Mouse (Mus musculus) cerebellum, adult 2 months (tissue): ENCODE data around the gene Eif3l. TPM values are rescaled to one million over a fixed set of nuclear protein-coding genes. Genes with fewer than 3 reads are reported as not detected.

Source experiments
- DNase-seq, 2 experiments: peaks; one replicate each; pipeline ENCODE4 v3.0.0; 2021
- H3K27ac ChIP-seq: fragments of 200-500 bp; 2 replicates; pipeline ENCODE4 v1.5.1; 2012; ENCODE audit warnings: low read length, control low read depth, inconsistent platforms; ENCODE audit not compliant: insufficient read depth
- H3K27me3 ChIP-seq: fragments of 200-500 bp; 2 replicates; pipeline ENCODE4 v1.6.1; 2012; ENCODE audit warnings: inconsistent platforms, mild to moderate bottlenecking, low read length, moderate library complexity; ENCODE audit not compliant: control insufficient read depth, insufficient read depth
- H3K4me1 ChIP-seq: fragments of 200-500 bp; 2 replicates; pipeline ENCODE4 v1.6.1; 2011; ENCODE audit warnings: low read length; ENCODE audit not compliant: control insufficient read depth, insufficient read depth
- H3K4me3 ChIP-seq: fragments of 200-500 bp; replicated peaks from 2 replicates; pipeline ENCODE3; 2011; ENCODE audit warnings: mild to moderate bottlenecking, low read depth, low read length, control low read depth; ENCODE audit not compliant: insufficient read depth
- CTCF ChIP-seq: fragments of 200-500 bp; IDR thresholded peaks from 2 replicates; pipeline ENCODE4 v1.5.1; 2011; ENCODE audit warnings: low read depth, mild to moderate bottlenecking, control low read depth, low read length, moderate library complexity, borderline replicate concordance; ENCODE audit not compliant: insufficient read depth
- POLR2A ChIP-seq: fragments of 200-500 bp; IDR thresholded peaks from 2 replicates; pipeline ENCODE4 v1.6.1; 2011; ENCODE audit warnings: low read length, control low read depth, borderline replicate concordance; ENCODE audit not compliant: insufficient read depth
- WGBS: fragments of 180-500 bp; shearing (Covaris S2); methylation state at CpG from one replicate; pipeline ENCODE4 v1.1.7; 2018; 5-methylcytosine and 5-hydroxymethylcytosine counted together
- polyA plus RNA-seq: library from polyadenylated mRNA; depleted of rRNA; stranded (reverse); fragments of >200 nt; gene quantifications from 2 replicates; pipeline ENCODE4 v1.2.3, GENCODE M21; 2012

Eif3l gene
- polyA plus RNA-seq, 1 experiment, result 88.1 TPM

DNA sequence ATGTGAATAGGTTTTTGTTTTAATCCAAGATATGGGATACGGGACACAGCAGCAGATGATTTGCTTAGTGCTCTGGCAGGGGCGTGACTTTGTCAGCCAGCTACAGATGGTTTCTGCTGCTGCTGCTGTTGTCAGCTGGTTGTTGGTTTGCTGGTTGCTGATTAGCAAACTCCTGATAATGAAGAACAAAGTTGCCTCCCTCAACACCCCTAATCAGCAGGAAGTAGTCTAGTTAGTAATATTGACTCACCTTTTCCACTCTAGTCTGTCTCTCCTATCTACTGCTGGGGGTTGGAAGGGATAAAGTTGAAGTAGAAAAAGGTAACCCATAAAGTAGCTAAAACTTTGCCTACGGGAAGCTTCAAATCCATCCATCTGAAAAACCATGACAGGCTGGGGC lies 7.3 kb upstream of the Eif3l start:
- H3K27me3 ChIP-seq, result no peaks in the 10 kb centered on the region
- no peak overlapping the region for H3K27ac ChIP-seq
- H3K4me3 ChIP-seq, result no peak overlapping the region
- WGBS, result 84% methylated on average over 3 of the region's 3 CpGs
- H3K4me1 ChIP-seq, result no peaks in the 10 kb centered on the region
- DNase-seq, result no peak
- TF ChIP-seq CTCF (no peak), POLR2A (no peak)

DNA sequence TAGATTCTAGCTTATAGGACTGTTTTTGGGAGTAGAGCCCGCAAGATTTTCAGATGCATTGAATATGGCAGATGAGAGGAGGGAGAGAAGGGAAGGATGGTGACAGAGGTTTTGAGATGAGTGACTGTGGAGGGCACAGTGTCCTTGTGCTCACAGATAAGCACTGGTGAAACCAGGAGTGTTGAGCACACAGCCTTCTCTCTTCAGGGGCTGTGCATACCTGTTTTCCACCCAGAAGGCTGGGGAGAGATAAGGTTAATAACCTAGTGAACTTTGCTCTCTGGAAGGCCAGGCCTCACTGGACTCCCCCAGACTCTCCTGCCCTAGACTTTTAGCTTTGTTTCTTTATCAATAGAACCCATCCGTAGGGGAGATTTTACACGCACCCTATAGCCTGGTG lies 6.6 kb upstream of the Eif3l start:
- DNase-seq, result no peak
- WGBS, result 77% methylated on average over 3 of the region's 3 CpGs
- H3K4me3 ChIP-seq, result no peak overlapping the region
- TF ChIP-seq POLR2A (no peak), CTCF (no peak)
- H3K27ac ChIP-seq, result no peak overlapping the region
- no peaks in the 10 kb centered on the region for H3K4me1 ChIP-seq
- H3K27me3 ChIP-seq, result no peaks in the 10 kb centered on the region

DNA sequence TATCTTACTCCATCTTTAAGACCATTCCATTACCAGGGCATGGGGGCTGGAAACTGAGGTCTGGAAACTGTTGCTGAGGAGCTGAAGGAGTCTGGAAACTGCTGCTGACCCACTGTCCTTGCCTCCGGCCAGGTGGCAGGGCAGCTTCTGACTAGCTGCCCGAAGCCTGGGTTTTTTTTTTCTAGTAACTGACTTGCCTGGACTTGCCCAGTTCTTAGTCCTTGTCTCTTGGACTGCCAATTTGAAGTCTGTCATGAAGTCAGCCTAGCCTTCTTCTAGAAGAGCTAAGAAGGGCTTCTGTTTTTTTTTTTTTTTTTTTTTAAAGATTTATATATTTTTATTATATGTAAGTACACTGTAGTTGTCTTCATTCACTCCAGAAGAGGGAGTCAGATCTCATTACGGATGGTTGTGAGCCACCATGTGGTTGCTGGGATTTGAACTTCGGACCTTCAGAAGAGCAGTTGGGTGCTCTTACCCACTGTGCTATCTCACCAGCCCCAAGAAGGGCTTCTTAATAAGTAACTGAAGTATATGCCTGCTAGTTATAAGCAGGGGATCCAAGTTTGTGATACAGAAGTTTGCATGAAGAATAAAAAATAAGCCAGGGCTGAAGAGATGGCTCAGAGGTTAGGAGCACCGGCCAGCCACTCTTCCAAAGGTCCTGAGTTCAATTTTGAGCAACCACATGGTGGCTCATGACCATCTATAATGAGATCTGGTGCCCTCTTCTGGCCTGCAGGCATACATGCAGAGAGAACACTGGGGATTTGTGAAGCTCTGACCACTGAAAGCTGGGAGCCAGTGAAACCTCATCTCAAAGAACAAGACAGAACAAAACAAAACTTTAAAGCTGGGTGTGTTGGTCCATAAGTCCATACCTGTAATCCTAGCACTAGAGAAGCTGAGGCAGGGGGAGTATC lies 3.6 kb upstream of the Eif3l start:
- Histone ChIP-seq H3K27ac (no peak overlapping the region), H3K4me3 (no peak overlapping the region), H3K4me1 (peaks cover 7% of the 10 kb centered on the region), H3K27me3 (no peaks in the 10 kb centered on the region)
- TF ChIP-seq CTCF (peak; percentile 76), POLR2A (no peak)
- DNase-seq, result peak; percentile 54 to 61
- WGBS, result 63% methylated on average over 5 of the region's 5 CpGs

DNA sequence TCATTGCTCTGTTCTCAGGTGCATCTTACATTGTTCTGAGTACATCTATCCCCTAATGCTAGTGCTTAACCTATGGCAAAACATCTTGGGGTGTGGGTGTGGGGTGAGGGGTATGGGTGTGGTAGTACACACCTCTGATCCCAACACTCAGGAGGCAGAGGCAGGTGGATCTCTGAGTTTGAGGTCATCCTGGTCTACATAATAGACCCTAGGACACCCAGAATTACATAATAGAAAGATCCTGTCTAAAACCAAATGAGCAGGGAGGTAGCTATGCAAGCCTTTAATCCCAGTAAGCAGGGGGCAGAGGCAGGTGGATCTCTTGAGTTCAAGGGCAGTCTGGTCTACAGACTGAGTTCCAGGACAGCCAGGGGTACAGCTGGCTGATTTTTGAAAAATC lies 1.2 kb upstream of the Eif3l start:
- TF ChIP-seq CTCF (no peak), POLR2A (no peak)
- DNase-seq, result no peak
- Histone ChIP-seq H3K27me3 (no peaks in the 10 kb centered on the region), H3K27ac (no peak overlapping the region), H3K4me3 (no peak overlapping the region), H3K4me1 (peaks cover 13% of the 10 kb centered on the region)

DNA sequence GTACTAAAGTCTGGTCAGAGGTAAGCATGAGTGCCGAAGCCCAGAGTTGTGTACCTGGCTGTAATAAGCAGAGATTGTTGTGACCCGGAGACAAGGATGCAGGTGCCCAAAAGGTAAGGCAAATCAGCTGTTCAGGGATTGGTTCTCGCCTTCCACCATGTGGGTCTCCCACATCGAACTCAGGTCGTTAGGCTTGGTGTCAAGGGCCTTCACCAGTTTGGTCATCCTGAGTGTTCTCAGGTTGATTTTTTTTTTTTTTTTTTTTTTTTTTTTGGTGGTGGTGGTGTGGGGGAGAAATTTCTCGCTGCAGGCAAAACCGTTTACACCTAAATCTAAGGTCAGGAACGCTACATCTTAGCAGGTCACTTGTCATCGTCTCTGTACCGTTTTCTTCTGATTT lies 533 bp upstream of the Eif3l start:
- Histone ChIP-seq H3K27me3 (no peaks in the 10 kb centered on the region), H3K4me3 (peak overlapping the region; percentile 100), H3K27ac (peak overlapping the region; percentile 86; the same call in 1 of the 2 replicates), H3K4me1 (peaks cover 13% of the 10 kb centered on the region)
- no peak for DNase-seq
- TF ChIP-seq CTCF (no peak), POLR2A (no peak)
- 39% methylated on average over 10 of the region's 10 CpGs for WGBS

DNA sequence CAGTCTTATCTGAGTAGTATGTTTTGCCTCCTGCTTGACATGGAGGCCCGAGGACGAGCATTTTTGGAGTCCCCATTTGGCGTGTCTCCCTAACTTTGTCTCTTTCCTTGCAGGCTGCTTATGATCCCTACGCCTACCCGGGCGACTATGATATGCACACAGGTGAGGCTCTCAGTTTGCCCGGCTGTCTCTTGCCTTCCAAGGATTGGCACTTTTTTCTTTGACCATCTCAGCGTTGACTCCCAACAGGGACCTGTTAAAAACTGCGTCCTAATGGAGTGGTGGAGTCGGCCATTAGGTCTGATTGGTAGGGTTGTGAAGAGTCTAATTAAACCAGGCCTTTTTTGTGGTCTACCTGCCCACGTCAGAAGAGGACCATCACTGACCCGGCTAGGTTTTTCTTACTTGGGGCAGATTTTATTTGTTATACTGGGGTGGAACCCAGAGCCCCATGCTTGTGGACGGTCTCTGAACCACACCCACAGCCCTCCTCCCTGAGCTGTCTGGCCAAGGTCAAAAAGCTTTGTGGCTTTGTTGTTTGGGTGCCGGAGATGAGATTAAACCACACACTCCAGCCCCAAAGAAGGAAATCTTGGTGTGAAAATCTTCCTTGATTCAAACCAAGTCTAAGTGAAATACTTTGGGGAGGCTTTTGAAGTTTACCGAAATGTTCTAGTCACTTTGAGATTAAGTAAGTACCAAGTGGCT lies 833 bp downstream of the Eif3l start:
- Histone ChIP-seq H3K4me3 (peak overlapping the region; percentile 100), H3K27me3 (no peaks in the 10 kb centered on the region), H3K27ac (no peak overlapping the region), H3K4me1 (peaks cover 13% of the 10 kb centered on the region)
- DNase-seq, result no peak
- no peak for TF ChIP-seq CTCF
- no peak for TF ChIP-seq POLR2A
- 36% methylated on average over 15 of the region's 15 CpGs for WGBS

DNA sequence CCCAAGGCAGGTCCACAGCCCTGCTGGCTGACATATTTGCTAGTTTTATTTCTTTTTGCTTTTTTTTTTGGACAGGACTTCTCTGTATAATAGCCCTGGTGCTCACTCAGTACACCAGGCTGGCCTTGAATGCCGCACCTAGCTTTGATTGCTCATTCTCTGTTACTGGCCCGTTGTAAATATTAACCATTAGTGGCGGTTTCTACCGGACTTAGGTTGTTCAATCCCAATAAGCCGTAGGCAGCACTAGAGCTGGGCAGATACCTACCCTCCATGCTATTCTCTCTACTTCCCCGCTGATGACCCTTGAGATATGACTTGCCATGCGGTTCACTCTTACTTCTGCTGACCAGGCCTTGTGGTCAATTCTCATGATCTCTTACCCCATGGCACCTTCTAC lies 4.6 kb downstream of the Eif3l start:
- TF ChIP-seq POLR2A (no peak), CTCF (no peak)
- no peak for DNase-seq
- H3K4me3 ChIP-seq, result no peak overlapping the region
- peaks cover 9% of the 10 kb centered on the region; the same call in 1 of the 2 replicates for H3K4me1 ChIP-seq
- no peak overlapping the region for H3K27ac ChIP-seq
- H3K27me3 ChIP-seq, result no peaks in the 10 kb centered on the region
- WGBS, result 99% methylated on average over 7 of the region's 7 CpGs
